Mouse (Mus musculus) heart, embryonic 14.5 days (tissue): Measurements from ENCODE around the gene Peli2. TPM values are rescaled to one million over a fixed set of nuclear protein-coding genes. Genes with fewer than 3 reads are reported as not detected.
A peak's percentile ranks its signal among the peaks of the same experiment; 100 is the strongest.

Experiments used
- ATAC-seq: fragments of 200-750 bp; cut with Nextera tagmentation; 2 replicates; pipeline ENCODE4 v1.8.0; 2017; ENCODE audit warnings: low read depth, moderate TSS enrichment; ENCODE audit not compliant: insufficient number of reproducible peaks, insufficient read depth, low FRiP score
- H3K27ac ChIP-seq, 2 experiments: fragments of 200-500 bp in 1 of 2; fragments of 300-500 bp in 1 of 2; sonication (generic) in 1 of 2; replicated peaks in 1 of 2; 2 replicates each; pipeline ENCODE4 v1.5.1; 2012 to 2014; ENCODE audit warnings: low read depth in 2 of 2, low read length in 2 of 2, control low read depth in 1 of 2, mild to moderate bottlenecking in 1 of 2, mixed read lengths in 1 of 2; ENCODE audit not compliant: control insufficient read depth in 1 of 2, insufficient read depth in 1 of 2
- H3K27me3 ChIP-seq: fragments of 300-500 bp; sonication (generic); 2 replicates; pipeline ENCODE4 v1.6.1; 2014; ENCODE audit warnings: mild to moderate bottlenecking, low read length, control low read depth; ENCODE audit not compliant: control insufficient read depth, insufficient read depth
- H3K36me3 ChIP-seq: fragments of 300-500 bp; sonication (generic); 2 replicates; pipeline ENCODE4 v1.6.1; 2014; ENCODE audit warnings: mild to moderate bottlenecking, control low read depth, low read length, mixed read lengths; ENCODE audit not compliant: control insufficient read depth, insufficient read depth
- H3K4me1 ChIP-seq, 2 experiments: fragments of 200-500 bp in 1 of 2; fragments of 300-500 bp in 1 of 2; sonication (generic) in 1 of 2; 2 replicates each; pipeline ENCODE4 v1.6.1; 2012 to 2014; ENCODE audit warnings: low read length in 2 of 2, control low read depth in 1 of 2, mixed read lengths in 1 of 2; ENCODE audit not compliant: control insufficient read depth in 2 of 2, insufficient read depth in 2 of 2
- H3K4me2 ChIP-seq: fragments of 300-500 bp; sonication (generic); 2 replicates; pipeline ENCODE4 v1.6.1; 2014; ENCODE audit warnings: mild to moderate bottlenecking, low read length
- H3K4me3 ChIP-seq, 2 experiments: fragments of 200-500 bp in 1 of 2; fragments of 300-500 bp in 1 of 2; sonication (generic) in 1 of 2; 2 replicates each; pipeline ENCODE4 v1.5.1; 2012 to 2014; ENCODE audit warnings: low read length in 2 of 2, mild to moderate bottlenecking in 2 of 2, control low read depth in 1 of 2, low read depth in 1 of 2, moderate library complexity in 1 of 2; ENCODE audit not compliant: control insufficient read depth in 1 of 2, insufficient read depth in 1 of 2
- H3K9ac ChIP-seq: fragments of 300-500 bp; sonication (generic); 2 replicates; pipeline ENCODE4 v1.6.1; 2014; ENCODE audit warnings: mild to moderate bottlenecking, low read length
- H3K9me3 ChIP-seq: fragments of 300-500 bp; sonication (generic); 2 replicates; pipeline ENCODE4 v1.6.1; 2016; ENCODE audit warnings: low read length, control low read depth; ENCODE audit not compliant: control insufficient read depth
- WGBS: fragments of 180-500 bp; shearing (Covaris S2); extraction: QIAGEN DNeasy Blood & Tissue Kit; methylation state at CpG from one replicate; pipeline ENCODE4 v1.1.7; 2014; 5-methylcytosine and 5-hydroxymethylcytosine counted together
- polyA plus RNA-seq: library from polyadenylated mRNA; unstranded; fragments of >200 nt; fragmentation: Nextera tagmentation; extraction: Ambion mirVana; gene quantifications from 2 replicates; pipeline ENCODE4 v1.2.1, GENCODE M21; 2014

The Peli2 gene
- polyA plus RNA-seq, 1 experiment from 2014 or later: 5.0 TPM

DNA sequence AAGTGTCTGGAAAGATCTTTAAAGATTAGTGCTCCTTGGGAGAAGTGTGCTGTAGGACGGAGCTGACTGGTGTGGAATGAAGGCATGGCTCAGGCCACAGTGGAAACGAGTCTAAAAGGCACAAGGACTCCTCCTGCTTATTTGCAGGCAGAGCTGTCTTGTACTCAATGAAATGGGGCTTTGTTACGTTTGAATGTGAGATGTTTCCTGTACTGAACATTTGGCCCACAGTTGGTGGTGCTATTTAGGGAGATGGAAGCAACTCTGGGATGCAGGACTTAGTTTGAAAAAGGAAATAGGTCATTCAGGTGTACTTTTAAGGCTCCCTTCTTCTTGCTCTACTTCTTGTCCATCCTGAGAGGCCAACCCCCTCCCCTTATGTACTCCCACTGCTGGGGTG lies 192.6 kb downstream of the Peli2 start:
- ATAC-seq: no peak
- Histone ChIP-seq H3K9me3 (no peaks in the 10 kb centered on the region), H3K4me3 (no peak overlapping the region), H3K27ac (no peak overlapping the region), H3K9ac (no peak overlapping the region), H3K4me2 (no peak overlapping the region), H3K27me3 (peaks cover 49% of the 10 kb centered on the region), H3K36me3 (no peaks in the 10 kb centered on the region), H3K4me1 (peaks cover 3 to 11% of the 10 kb centered on the region in 2 experiments; a peak in 3 of 4 replicates)
- WGBS: 54% methylated on average over 3 of the region's 3 CpGs

- peaks cover 3 to 11% of the 10 kb centered on the region in 2 experiments; a peak in 3 of 4 replicates for H3K4me1 ChIP-seq
- no peak overlapping the region for H3K4me3 ChIP-seq
- WGBS: 9% methylated on average over 8 of the region's 8 CpGs
- ATAC-seq: peak; percentile 61; the same call in 1 of the 2 replicates
- H3K9me3 ChIP-seq: no peaks in the 10 kb centered on the region
- no peak overlapping the region for H3K27ac ChIP-seq
- peak overlapping the region; percentile 16 for H3K4me2 ChIP-seq
- no peak overlapping the region for H3K9ac ChIP-seq
- H3K27me3 ChIP-seq: peaks cover 65% of the 10 kb centered on the region
- no peaks in the 10 kb centered on the region for H3K36me3 ChIP-seq
Measured at GRCm38 (mm10) chr14:48316396-48316795, 195.8 kb downstream of the Peli2 start.

DNA sequence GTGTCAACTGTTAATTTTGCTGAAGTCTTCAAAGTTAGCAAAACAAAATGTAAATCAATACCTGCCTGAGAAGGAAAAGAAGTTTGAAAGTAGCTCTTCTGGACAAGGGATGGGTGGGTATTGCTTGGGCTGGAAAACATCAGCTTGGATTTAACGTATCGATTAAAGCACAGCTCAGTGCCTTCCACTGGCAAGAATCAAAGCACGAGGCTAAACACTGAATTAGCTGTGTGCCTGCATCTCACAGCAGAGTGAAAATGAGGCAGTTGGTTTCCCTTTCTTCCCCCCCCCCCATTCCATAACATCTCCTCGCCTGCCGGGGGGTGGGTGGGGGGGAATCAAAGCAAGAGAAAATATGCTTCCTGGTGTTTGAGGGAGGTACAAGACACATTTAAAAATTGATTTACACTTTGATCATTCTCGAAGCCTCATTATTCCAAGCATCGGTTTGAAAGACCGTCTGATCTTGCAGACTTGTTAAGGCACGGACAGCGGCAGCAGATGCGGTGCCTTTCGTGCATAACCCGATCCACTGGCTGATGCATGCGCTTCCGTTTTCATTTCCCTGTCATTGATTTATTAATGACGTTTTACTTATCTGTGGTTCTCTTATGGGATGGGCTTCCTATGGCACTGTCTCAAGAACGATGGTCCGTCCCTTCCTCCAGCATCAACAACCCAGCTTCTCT lies 203.3 kb downstream of the Peli2 start:
- H3K4me3 ChIP-seq: no peak overlapping the region
- peaks cover 66% of the 10 kb centered on the region for H3K27me3 ChIP-seq
- no peak overlapping the region for H3K9ac ChIP-seq
- 86% methylated on average over 18 of the region's 18 CpGs for WGBS
- no peaks in the 10 kb centered on the region for H3K4me1 ChIP-seq
- H3K4me2 ChIP-seq: no peak overlapping the region
- no peaks in the 10 kb centered on the region for H3K9me3 ChIP-seq
- no peaks in the 10 kb centered on the region for H3K36me3 ChIP-seq
- ATAC-seq: no peak
- H3K27ac ChIP-seq: no peak overlapping the region

DNA sequence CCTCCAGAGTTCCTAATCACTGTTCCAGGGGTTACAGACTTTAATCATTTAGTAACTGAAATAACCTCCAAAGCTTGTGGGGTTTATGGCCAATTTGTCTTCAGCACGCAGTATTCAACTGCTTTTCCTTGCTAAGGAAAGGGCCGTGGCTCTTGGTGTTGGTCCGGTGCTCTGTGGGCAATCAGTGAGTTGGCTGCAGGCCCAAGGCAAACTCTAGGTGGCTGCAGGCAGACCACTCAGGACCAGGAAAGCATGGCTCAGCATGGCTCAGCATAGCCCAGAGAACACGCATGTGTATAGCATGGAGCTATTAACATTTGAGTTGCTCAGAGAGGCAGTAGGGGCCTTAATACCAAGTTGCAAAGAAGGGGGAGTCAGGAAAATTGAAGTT lies 203.8 kb downstream of the Peli2 start:
- Histone ChIP-seq H3K9me3 (no peaks in the 10 kb centered on the region), H3K4me1 (no peaks in the 10 kb centered on the region), H3K36me3 (no peaks in the 10 kb centered on the region), H3K27me3 (peaks cover 61% of the 10 kb centered on the region), H3K4me2 (no peak overlapping the region), H3K27ac (no peak overlapping the region), H3K9ac (no peak overlapping the region), H3K4me3 (no peak overlapping the region)
- ATAC-seq: no peak
- 90% methylated on average over 4 of the region's 4 CpGs for WGBS

GRCm38 (mm10) chr14:48327746-48328145 lies 207.1 kb downstream of the Peli2 start:
- Histone ChIP-seq H3K27me3 (peaks cover 48% of the 10 kb centered on the region), H3K4me3 (no peak overlapping the region), H3K9ac (no peak overlapping the region), H3K27ac (no peak overlapping the region), H3K9me3 (no peaks in the 10 kb centered on the region), H3K4me2 (no peak overlapping the region), H3K4me1 (peaks cover 10 to 15% of the 10 kb centered on the region in 2 experiments), H3K36me3 (no peaks in the 10 kb centered on the region)
- 63% methylated on average over 3 of the region's 3 CpGs for WGBS
- ATAC-seq: no peak

GRCm38 (mm10) chr14:48329716-48330365 lies 209.2 kb downstream of the Peli2 start:
- Histone ChIP-seq H3K4me1 (peaks cover 12 to 15% of the 10 kb centered on the region in 2 experiments), H3K36me3 (no peaks in the 10 kb centered on the region), H3K4me2 (no peak overlapping the region), H3K9me3 (no peaks in the 10 kb centered on the region), H3K27me3 (peaks cover 41% of the 10 kb centered on the region), H3K9ac (no peak overlapping the region), H3K27ac (no peak overlapping the region), H3K4me3 (no peak overlapping the region)
- no peak for ATAC-seq
- 84% methylated on average over 12 of the region's 12 CpGs for WGBS
